Mouse (Mus musculus): ENCODE results near the gene Omd.

- TF ChIP-seq CTCF (IDR thresholded peaks at IDR 0.05; ENCODE audit: extremely low read depth, insufficient read depth, low read length), result no peak
- TF ChIP-seq POLR2A (IDR thresholded peaks at IDR 0.05; ENCODE audit: extremely low read depth, insufficient read depth, low read length), result no peak
These were observed 57.7 kb downstream of the Omd start for GRCm38 (mm10) chr13:49639965-49640364.
